Mouse (Mus musculus): ENCODE data around the gene Fbxl21.

Fbxl21 gene

GRCm38 (mm10) chr13:56535570-56535969 is 13.3 kb downstream of the Fbxl21 start:
- no peak for DNase-seq

GRCm38 (mm10) chr13:56537026-56537425 is 14.8 kb downstream of the Fbxl21 start:
- DNase-seq = no peak

DNA sequence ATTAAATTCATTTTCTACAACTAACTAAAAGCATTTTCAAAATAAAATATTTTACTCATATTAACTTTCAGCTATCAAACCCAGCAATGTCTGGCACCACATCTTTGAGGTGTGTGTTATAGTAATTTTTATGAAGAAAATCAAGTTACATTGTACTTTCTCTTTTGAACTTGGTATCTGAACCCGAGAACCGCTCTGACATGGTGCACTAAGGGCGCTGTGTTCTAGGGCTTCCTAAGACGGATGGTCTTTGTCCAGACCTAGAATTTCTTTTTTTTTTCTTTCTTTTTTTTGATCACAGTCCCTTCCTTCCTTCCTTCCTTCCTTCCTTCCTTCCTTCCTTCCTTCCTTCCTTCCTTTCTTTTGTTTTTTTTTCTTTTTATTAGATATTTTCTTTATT is 17.6 kb downstream of the Fbxl21 start:
- DNase-seq = peak; percentile 26 to 49

DNA sequence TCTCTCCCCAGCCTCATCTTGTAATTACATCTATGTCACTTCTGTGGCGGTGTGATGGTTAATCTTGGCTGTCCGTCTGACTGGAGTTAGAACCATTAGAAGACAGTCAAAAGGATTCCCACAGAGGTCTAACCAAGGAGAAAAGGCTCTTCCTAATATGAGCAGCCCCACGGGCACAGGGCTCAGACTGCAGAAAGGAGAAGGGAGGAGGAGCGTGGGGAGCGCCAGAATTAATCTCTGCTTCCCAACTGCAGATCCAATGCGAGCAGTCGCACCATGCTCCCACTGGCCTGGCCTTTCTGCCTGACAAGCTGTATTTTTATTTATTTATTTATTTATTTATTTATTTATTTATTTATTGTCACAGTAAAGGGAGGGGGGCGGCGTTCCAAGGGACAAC is 21.5 kb downstream of the Fbxl21 start:
- DNase-seq = no peak

DNA sequence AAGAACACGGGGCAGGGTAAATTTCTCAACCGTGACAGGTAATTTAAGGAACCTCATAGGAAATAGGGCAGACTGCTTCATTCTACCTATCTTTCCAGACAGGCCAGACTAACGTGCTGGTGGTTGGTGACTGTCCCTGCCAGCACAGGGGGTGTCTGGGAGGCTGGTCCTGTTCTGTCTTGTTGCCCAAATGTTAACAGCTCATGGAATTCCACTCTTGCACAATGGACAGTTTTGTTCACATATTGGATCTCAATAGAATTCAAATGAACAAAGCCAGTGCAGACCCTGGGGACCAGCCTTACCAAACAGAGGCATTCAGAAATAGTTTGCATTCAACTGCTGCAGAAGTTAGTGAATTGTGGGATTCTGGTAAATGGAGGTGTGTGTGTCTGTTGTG is 22.7 kb downstream of the Fbxl21 start:
- no peak for DNase-seq

DNA sequence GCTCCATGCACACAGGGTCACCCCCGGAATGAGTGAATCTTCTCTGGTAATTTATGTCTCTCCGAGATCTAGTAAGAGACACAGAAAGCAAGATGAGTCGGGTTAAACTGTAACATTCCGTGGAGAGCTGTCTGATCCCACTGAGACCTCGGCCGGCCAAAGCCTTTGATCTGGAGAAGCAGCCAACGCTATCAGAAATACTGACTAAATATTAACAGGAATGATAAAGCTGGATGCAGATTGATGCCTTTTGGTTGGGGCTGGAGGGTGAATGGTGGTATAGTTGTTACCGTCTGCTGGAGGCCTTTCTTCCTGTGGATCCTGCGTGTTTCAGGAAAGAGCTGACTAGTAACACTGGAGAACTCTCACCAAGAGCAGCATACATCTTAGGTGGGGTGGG is 26.1 kb downstream of the Fbxl21 start, which contains the start of gene Lect2:
TSS of gene Lect2 (minus strand) at position 102 of the 400 bp plus-strand sequence.
- no peak for DNase-seq

DNA sequence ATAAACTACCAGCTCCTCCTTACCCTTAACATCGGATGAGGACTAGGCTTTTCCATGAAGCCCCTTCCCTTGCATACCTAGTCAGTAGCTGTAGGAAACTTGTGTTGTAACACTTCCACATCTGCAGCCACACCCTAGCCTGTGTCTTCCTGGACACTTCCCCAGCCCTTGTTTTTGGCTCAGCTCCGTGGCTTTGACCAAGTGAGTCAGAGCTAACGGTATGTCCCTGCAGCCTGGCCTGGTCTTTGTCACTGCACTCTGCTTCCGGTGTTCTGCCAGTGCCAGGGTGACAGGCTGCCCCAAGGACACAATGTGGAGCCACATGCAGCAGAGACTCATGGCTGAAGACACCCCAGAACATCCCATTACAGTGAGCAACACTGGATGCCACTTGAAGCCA is 27.1 kb downstream of the Fbxl21 start:
- no peak for DNase-seq

DNA sequence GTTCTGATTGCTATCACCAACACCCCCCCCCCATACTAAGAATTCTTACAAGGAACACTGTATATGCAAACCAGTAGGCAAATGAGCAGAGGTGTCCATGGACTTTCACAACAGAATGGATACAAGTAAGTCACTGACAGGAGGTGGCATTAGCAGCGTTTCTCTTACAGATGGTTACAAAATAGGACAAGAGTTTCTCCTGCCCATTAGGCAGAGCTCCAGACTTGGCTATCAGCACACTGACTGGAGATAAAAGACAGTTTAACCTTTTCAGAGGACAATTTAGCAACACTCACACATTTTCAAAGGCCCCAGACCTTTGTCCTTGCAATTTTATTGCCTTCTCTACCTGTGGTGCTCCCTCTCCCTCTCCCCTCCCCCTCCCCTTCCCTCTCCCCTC is 28.3 kb downstream of the Fbxl21 start:
- peak; percentile 10 for DNase-seq

GRCm38 (mm10) chr13:56551661-56552060 is 29.4 kb downstream of the Fbxl21 start:
- DNase-seq = no peak

GRCm38 (mm10) chr13:56553923-56554322 is 31.7 kb downstream of the Fbxl21 start:
- DNase-seq = no peak

DNA sequence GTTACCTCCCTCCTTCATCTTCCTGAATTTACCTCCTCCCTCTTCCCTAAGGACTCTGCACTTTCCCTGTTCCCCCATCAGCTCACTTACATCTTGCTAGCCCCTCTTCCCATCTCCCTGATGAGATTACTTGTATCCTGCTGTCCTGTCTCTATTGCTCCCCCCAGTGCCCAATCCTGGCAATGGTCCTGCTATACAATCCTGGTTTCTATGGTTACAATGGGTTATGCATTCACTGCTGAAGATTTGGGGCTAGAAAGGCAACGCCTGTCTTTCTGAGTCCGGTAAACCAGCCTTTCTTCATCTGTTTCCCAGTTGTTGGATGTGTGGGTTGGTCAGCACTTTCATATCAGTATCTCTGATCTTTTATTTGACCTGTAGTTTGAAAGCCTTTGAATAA is 32.1 kb downstream of the Fbxl21 start:
- peak in 1 of 2 experiments; percentile 18 for DNase-seq

DNA sequence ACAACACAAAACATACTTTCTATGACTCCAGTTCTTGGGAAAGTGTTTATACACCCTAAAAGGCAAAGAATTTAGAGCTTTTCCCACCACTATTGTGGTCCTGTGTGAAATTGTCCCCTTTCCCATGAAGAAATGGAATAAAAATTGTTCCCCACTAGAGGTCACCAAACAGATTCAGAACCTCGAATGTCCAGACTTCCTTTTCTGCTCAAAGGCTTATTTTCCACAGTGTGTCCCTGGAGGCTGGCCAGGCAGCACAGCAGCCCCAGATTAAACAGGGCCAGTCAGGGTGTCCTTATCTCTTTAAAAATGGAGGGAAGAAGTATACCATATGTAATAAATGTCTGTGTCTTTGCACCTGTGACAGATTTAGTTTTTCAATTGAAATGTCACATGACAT is 33.7 kb downstream of the Fbxl21 start:
- DNase-seq = peak; percentile 34 to 43

DNA sequence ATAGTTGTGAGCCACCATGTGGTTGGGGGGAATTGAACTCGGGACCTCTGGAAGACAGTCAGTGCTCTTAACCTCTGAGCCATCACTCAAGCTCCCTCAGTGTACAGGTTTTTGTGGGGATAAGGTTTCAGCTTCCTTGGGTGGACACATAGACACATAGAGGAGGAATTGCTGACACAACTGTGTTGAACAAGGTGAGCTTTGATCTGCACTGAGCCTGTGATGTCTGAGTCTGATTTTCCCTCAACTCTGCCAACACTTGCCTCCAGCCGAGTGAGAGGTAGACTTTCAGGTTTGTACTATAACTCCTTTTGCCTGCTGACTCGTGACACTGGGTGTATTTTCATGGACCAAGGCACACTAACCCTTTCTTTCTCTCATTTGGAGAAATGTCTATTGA is 34.4 kb downstream of the Fbxl21 start:
- no peak for DNase-seq

GRCm38 (mm10) chr13:56558811-56559210 is 36.5 kb downstream of the Fbxl21 start:
- no peak for DNase-seq

GRCm38 (mm10) chr13:56559841-56560370 is 37.6 kb downstream of the Fbxl21 start:
- no peak for DNase-seq

GRCm38 (mm10) chr13:56561129-56561528 is 38.9 kb downstream of the Fbxl21 start:
- DNase-seq = no peak

DNA sequence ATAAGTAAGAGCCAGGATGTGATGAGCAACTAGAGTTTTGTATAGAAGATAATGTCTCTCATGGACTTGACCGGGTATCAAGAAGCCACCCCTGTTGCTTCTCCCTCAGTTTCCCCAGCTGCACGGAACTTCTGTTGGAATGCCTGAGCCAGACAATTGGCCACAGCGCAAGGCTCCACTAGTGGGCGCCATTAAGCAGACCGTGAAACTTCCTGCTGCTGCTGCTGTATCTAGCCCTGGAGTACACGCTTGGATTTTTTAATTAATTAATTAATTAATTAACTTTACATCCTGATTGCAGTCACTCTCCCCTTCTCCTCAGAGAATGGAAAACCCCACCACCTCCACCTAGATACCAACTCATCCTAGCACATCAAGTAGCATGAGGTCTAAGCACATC is 40.8 kb downstream of the Fbxl21 start:
- peak; percentile 32 to 33 for DNase-seq

DNA sequence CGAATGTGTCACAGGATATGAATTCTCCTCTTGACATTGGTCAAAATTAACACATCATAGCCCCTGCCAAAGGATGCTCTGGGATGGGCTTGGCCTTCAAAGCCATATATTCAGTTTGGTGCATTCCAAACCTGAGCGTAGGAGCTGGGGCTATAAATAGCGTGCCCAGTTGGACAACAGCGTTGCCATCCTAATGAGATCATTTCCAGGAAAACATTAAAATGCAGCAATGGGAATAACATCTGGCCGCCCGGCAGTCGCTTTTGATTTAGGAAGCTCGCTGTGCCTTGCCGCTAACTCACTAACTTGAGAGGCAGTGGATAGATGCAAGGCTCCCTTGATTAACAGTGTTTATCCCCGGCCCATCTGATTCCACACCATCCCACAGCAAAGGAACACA is 44.1 kb downstream of the Fbxl21 start:
- DNase-seq = no peak

DNA sequence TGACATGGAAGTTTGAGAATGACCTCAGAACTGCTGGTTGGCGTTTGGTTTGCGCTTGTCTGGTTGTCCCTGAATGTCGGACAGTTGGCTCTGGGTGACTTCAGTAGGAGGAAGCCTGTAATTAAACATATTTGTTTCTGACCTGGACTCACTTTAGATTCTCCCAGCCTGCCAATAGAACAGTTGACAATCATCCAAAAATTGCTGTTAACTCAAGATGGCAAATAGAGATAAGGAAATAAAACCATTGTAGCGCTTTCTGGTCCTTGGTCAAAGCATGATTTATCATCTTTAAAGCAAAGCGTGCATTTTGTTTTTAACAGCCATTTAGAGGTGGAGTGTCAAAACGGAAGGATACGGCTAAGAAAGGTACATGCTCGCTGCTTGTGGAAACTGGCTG is 49.4 kb downstream of the Fbxl21 start:
- DNase-seq = no peak

DNA sequence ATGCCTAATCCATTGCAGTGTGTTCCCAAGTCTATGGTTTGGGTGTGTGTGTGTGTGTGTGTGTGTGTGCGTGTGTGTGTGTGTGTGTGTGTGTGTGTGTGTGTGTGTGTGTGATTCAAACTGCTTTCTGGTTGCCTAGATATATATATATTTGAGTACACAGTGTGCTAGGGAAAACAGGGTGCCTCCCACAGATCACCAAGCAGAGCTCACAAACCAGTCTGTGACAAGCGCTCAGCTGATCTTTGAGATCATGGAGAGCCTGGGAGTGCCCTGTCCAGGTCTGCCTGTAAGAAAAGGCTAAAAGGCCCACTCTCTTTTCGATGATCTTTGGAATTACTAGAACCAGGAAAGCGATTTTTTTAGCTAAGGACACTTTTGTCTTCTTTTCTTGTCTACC is 52.8 kb downstream of the Fbxl21 start:
- DNase-seq = no peak

- DNase-seq = peak; percentile 39 to 62
Observed at GRCm38 (mm10) chr13:56575701-56576321, 53.5 kb downstream of the Fbxl21 start.

DNA sequence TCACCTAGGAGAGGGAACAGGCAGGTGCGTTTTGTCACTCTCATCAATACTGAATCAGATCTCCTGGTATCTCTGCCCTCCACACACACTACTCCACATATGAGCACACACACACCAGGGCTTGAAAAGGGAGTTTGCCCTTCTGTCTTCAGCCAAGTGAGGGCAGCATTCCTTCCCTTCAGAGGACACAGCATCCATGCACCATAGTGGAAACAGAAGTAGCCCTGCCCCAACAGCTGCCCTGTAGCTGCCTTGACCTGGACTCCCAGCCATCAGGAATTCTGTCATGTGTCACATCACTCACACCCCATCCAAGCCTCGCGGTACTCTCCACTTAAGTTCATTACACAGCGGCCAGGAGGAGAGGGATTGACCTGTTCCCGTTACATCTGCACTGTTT is 55.8 kb downstream of the Fbxl21 start:
- DNase-seq = no peak

- DNase-seq = no peak
Observed at GRCm38 (mm10) chr13:56580450-56580849, 58.2 kb downstream of the Fbxl21 start.

- no peak for DNase-seq
Observed at GRCm38 (mm10) chr13:56581512-56581911, 59.2 kb downstream of the Fbxl21 start.

- peak in 1 of 2 experiments; percentile 18 for DNase-seq
Observed at GRCm38 (mm10) chr13:56581961-56582434, 59.7 kb downstream of the Fbxl21 start.

Measured in cerebellum, adult 18-20 months (tissue).